Mouse (Mus musculus) liver (tissue): Measurements from ENCODE around the gene Gm21985.

ENCODE experiments used
- DNase-seq: peaks from one replicate; pipeline ENCODE4 v3.0.0-alpha.2; 2020; ENCODE audit warnings: mixed read lengths

The Gm21985 gene

GRCm38 (mm10) chr2:112332051-112332898 is 66.2 kb downstream of the Gm21985 start:
- DNase-seq, result peak; percentile 20

GRCm38 (mm10) chr2:112337211-112337610 is 71.1 kb downstream of the Gm21985 start:
- no peak for DNase-seq

- no peak for DNase-seq
Observed at GRCm38 (mm10) chr2:112339736-112340135, 73.6 kb downstream of the Gm21985 start.

- DNase-seq, result no peak
Observed at GRCm38 (mm10) chr2:112341117-112341516, 75.0 kb downstream of the Gm21985 start.

- DNase-seq, result no peak
Observed at GRCm38 (mm10) chr2:112348246-112348645, 82.1 kb downstream of the Gm21985 start.

GRCm38 (mm10) chr2:112353685-112354455 is 87.8 kb downstream of the Gm21985 start:
- no peak for DNase-seq

GRCm38 (mm10) chr2:112359611-112360010 is 93.5 kb downstream of the Gm21985 start:
- DNase-seq, result no peak

- DNase-seq, result no peak
Observed at GRCm38 (mm10) chr2:112360012-112360780, 94.1 kb downstream of the Gm21985 start.

- no peak for DNase-seq
Observed at GRCm38 (mm10) chr2:112360781-112361169, 94.7 kb downstream of the Gm21985 start.

- peak; percentile 28 for DNase-seq
Observed at GRCm38 (mm10) chr2:112367222-112367621, 101.1 kb downstream of the Gm21985 start.

- peak; percentile 87 for DNase-seq
Observed at GRCm38 (mm10) chr2:112367726-112368673, 101.9 kb downstream of the Gm21985 start, which contains the start of gene Emc4. Gene Emc4, minus strand, starts transcription at chr2:112368027.

GRCm38 (mm10) chr2:112369941-112370340 is 103.8 kb downstream of the Gm21985 start:
- DNase-seq, result no peak

GRCm38 (mm10) chr2:112373141-112373540 is 107.0 kb downstream of the Gm21985 start:
- DNase-seq, result no peak

GRCm38 (mm10) chr2:112374610-112375009 is 108.5 kb downstream of the Gm21985 start:
- DNase-seq, result no peak

GRCm38 (mm10) chr2:112378973-112379898 is 113.1 kb downstream of the Gm21985 start, which contains the start of gene Katnbl1:
Gene Katnbl1, plus strand, starts transcription at chr2:112379211.
- peak; percentile 98 for DNase-seq

GRCm38 (mm10) chr2:112380131-112380530 is 114.0 kb downstream of the Gm21985 start:
- DNase-seq, result peak; percentile 9

- no peak for DNase-seq
Observed at GRCm38 (mm10) chr2:112381219-112381618, 115.1 kb downstream of the Gm21985 start.

- no peak for DNase-seq
Observed at GRCm38 (mm10) chr2:112390843-112391242, 124.7 kb downstream of the Gm21985 start.

GRCm38 (mm10) chr2:112391346-112392000 is 125.4 kb downstream of the Gm21985 start:
- no peak for DNase-seq

GRCm38 (mm10) chr2:112392689-112393088 is 126.6 kb downstream of the Gm21985 start:
- no peak for DNase-seq
